Mouse (Mus musculus) left cerebral cortex, postnatal 36 days (tissue): Measurements from ENCODE around the gene Wnt11. TPM values are rescaled to one million over a fixed set of nuclear protein-coding genes. Genes with fewer than 3 reads are reported as not detected.
A peak's percentile ranks its signal among the peaks of the same experiment; 100 is the strongest.

Source experiments
- DNase-seq, 2 experiments: peaks; one replicate each; pipeline ENCODE4 v3.0.0; 2021 to 2022; ENCODE audit warnings: low spot score in 2 of 2, mixed read lengths in 1 of 2
- intact Hi-C: fragments of 180-260 bp; cut with DNase I; formaldehyde crosslinking; loops from one replicate; pipeline ENCODE4 v1.15.1; 2025
- total RNA-seq, 2 experiments: library from RNA; stranded (reverse); gene quantifications; 2 replicates each; pipeline ENCODE4 v1.2.3; 2021

Wnt11 gene
- under 1 TPM; 0.39 to 0.63 TPM for total RNA-seq

DNA sequence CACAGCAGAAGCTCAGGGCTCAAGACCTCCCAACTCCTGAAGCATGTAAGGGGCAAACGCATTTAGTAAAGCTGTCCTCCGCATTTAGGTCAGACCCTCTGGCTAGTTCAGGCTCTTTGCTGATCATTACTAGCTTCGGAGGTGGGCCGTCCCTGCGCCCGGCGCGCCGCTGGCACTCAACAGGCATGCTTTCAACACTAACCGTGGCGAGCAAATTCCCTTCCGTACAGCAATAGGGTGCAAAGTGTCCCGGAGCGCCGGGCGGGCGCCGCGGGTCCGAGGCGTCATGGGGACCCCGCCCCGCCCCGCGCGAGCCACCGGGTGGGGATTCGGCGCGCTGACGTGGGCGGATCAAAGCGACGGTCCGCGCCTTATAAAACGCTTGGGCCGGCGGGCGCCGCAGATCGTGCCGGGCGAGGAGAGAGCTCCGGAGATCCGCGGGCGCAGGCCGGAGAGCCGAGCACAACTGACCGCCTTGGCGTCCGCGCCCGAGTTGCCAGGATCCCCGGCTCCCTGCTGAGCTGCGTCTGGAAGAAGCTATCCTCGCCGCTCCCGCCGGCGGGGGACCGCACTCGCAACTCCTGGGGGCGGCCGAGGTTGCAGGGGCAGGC lies at the start of gene Wnt11:
Gene Wnt11, plus strand, starts transcription at position 402 of the 611 bp plus-strand sequence.
- intact Hi-C loops = loop anchor here (5.0 kb wide), 1 partner anchor 353 kb away; no protein-coding TSS in a partner anchor
- DNase-seq = no peak

DNA sequence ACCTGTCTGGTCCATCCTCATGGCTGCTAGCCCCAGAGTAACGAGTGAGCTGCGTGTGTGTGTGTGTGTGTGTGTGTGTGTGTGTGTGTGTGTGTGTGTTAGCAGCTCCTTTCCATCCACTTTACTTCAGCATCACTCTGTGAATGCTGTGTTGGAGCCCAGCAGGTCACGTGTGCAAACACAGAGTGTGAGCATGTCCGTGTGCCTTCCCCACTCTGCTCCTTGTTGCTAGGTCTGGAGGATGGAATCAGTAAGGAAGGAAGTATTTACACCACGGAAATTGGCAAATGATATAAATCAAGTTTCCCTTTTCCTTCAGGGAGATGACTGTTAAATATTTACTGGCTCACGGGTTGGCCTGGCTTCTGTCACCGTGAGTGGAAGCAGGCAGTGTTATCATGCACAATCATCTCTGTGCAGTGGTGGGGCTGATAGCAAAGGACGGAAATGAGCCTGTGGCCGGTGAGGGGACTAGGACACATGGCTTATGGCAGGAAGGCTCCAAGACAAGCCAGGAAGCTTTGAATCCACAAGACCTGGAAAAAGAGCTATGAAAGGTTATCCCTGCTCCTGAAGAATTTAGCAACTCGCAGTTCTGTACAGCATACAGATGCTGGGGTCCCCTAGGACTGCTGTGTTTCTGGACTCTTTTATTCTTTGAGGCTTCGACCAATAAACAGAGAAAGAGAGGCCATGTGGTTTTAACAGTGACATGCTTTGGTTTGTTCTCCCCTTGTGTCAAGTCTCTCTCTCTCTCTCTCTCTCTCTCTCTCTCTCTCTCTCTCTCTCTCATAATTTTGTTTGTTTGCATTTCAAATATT lies 47.9 kb upstream of the Wnt11 start:
- intact Hi-C loops = no loop called here
- DNase-seq = no peak

DNA sequence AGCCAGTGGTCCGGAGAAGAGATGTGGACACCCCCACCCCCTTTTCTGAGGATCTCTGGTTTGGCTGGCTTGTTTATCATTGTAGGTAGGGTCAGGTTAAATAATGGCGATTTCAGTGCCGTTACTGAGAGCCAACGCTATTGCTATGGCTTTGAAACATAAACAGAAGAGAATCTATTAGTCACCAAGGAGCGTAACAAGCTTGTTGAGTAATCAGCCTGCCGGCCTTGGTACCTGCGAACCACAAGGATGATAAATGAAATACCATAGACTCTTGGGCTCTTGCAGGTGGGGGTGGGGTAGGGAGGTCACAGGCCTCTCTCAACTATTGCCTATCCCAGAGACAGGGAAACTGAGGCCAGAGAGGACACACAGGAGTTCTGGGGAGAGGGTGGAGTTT lies 46.2 kb upstream of the Wnt11 start:
- intact Hi-C loops = no loop called here
- DNase-seq = no peak

DNA sequence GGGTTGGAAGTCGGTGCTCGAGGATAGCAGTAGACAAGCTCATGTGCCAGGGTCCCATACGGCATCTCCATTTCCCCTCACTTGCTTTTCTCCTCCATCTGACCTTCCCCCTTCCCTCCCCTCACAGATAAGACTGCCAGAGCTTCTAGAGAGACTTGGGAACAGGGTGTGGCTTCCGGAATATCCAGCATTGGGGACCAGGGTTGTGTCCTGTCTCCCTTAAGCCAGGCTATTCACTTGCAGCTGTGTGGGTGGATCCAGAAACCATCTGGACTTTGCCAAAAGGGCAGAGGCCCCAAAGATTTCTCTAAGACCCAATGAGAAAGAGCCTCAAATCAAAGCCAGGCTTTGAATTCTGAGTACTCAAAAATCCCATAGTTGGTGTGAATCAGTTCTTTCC lies 45.8 kb upstream of the Wnt11 start:
- DNase-seq = no peak
- intact Hi-C loops = no loop called here

DNA sequence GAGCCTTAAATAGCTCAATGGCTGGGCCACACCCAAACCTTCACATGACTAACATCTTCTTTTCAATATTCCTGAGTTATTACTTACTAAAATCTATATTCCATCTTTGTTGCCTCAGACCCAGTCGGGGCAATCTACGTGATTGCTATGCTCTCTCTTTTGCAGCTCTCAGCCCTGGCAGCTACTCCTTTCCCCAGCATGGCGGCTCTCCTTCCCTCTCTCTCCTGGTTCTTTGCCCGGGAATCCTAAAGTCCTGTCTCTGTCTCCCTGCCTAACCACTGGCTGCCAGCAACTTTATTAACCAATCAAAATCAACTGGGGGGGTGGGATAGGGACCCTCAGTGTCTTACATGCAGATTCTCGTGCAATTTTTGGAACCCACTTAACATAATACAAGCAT lies 43.0 kb upstream of the Wnt11 start:
- intact Hi-C loops = no loop called here
- no peak for DNase-seq

DNA sequence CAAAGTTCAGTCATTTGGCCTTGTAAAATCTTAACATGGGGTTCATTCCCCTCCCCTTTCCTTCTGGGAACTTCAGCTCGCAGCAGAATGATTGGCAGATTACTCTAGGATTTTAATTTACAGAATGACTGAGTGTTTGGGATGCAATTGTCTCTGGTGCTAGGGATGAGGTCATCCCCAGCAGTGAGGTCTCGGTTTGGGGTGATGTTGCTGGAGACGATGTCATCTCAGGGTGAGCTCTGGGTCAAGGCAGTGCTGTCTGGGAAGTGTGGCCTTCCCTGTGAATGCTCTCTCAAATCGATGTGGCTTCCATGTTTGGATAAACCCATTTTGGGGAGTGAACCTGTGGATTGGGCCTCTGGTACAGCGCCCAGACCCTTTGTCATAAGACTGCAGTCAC lies 41.1 kb upstream of the Wnt11 start:
- intact Hi-C loops = no loop called here
- no peak for DNase-seq

DNA sequence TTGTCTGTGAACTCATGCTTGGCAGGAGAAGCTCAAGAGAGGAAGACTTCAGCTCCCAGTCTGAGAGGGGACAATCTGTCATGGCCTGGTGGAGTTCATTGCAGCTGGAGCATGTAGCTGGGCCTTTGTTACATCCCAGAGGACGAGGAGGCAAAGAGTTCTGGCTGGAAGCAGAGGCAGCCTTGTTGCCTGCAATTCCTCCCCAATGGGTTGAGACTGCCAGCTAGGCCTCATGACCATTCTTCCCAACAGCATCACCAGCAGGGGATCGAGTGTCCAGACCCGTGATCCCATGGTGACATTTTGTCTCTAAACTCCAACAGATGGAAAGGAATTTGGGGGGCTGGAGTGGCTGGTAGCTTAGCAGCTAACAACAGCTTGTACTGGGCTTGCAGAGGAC lies 40.5 kb upstream of the Wnt11 start:
- no peak for DNase-seq
- intact Hi-C loops = no loop called here

DNA sequence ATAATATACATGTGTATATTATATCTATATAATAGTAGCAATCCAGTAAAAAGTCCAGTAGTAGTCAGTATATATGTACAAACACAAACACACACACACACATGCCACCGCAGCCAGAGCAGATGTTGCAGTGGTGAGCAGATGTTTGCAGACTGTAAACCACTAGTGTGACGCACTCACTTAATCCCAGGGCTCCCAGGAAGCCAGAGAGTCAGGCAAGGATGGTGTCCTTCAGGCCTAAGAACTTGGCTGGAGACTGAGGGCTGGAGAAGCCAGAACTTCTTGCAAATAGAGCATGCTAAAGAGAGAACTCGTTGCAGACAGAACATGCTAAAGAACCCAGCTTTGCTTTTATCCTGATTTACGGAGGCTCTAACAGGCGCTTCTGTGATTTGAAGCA lies 39.3 kb upstream of the Wnt11 start:
- no peak for DNase-seq
- intact Hi-C loops = no loop called here

DNA sequence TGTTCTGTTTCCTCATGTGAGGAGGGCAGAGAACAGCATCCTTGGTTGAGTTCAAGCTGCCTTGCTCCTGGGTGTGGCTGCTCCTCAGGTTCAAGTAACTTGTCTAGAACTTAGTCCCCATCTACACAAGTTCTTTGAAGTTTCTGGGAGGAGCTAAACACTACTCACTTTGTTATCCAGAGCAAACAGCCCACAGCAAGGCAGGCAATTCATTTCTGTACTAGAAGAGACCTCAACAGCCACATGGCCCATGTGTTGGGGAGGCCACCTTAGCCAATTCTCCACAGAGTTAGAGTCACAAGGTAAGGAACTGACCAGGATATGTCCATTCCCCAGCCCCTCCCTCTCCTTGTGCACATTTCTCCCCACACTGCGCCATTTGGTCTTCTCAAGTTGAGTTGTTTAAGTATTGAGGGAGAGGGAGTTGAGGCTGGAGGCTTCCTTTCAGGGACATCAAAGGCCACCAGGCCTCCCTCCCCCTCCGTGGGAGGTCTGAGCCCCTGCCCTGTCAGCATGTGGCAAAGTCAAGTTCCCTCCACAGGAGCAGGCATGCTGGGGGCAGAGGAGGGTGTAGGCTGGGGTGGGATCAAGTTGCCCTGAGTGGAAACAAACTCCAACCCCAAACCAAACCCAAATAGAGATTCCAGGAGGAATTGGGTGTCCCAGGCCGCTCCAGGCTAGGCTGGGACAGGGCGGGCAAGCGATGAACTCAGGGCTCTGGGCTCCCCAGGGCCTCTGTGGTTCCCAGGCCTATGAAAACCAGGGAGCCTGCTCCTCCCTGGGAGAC lies 37.4 kb upstream of the Wnt11 start:
- intact Hi-C loops = no loop called here

DNA sequence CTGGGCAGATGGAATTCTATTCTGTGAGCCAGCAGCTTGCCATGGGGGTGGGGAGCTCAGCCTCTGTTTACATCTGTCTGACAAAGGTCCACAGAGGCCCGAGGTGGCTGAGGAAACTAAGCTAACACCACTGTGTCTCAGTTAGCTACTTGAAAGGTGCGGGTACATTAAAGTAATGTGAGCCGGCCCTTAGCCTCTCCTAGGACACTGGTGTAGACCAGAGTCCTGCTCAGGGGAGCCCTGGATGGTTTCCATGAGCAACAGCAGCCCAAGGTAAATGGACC lies 36.8 kb upstream of the Wnt11 start:
- intact Hi-C loops = no loop called here
- DNase-seq = no peak

More for the DNA sequence above, 37.4 kb upstream of the Wnt11 start:
- DNase-seq = no peak

DNA sequence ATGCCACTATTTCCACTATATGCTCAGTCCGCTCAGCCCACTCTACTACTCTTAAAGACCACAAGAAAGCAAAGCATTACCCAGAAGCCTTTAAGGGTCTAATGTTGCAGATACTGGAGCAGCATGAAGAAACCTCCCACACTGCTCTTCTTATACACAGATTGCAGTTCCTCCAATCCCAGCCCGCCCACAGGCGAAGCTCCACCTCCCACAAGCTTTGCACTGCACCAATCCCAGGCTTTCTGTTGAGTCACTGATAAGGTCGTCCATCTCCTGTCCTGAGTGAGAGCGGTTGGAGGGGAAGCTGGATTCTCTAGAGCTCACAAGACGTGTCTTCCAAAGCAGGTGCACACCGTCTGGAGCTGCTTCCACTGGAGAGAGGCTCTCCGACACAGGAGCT lies 34.5 kb upstream of the Wnt11 start:
- DNase-seq = peak in 1 of 2 experiments; percentile 34
- intact Hi-C loops = no loop called here

DNA sequence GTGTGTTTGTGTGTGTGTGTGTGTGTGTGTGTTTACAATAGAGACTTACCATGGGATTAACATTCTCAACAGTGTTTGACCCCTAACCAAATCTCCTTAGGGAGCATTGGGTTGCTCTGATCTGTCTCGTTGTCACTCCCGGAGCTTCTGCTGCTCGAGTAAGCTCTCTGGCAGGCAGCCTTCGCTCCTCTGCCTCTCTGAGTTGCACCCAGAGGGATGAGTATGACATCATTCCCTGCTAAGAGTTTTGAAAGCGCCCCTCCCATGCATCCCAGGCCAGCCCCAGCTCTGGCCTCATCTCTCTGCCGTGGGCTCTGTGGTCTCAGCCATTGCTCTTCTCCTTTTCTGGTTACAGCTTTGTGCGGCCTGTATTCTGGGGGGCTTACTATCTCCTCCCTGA lies 33.8 kb upstream of the Wnt11 start:
- no peak for DNase-seq
- intact Hi-C loops = no loop called here

DNA sequence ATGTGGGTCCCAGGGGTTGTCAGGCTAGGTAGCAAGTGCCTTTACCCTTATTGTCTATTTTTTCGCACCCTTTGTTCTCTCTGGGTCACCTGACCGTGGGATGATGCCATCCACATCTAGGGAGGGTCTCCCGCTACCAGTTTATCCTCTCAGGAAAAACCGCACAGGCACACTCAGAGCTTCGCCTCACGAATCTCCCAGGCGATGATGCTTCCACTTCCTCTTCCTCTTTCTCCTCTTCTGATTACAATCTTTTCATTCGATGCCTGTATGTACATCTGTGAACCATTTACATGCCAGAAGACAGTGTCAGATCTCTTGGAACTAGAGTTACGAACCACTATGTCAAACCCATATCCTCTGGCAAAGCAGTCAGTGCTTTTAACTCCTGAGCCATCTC lies 31.7 kb upstream of the Wnt11 start:
- intact Hi-C loops = no loop called here

DNA sequence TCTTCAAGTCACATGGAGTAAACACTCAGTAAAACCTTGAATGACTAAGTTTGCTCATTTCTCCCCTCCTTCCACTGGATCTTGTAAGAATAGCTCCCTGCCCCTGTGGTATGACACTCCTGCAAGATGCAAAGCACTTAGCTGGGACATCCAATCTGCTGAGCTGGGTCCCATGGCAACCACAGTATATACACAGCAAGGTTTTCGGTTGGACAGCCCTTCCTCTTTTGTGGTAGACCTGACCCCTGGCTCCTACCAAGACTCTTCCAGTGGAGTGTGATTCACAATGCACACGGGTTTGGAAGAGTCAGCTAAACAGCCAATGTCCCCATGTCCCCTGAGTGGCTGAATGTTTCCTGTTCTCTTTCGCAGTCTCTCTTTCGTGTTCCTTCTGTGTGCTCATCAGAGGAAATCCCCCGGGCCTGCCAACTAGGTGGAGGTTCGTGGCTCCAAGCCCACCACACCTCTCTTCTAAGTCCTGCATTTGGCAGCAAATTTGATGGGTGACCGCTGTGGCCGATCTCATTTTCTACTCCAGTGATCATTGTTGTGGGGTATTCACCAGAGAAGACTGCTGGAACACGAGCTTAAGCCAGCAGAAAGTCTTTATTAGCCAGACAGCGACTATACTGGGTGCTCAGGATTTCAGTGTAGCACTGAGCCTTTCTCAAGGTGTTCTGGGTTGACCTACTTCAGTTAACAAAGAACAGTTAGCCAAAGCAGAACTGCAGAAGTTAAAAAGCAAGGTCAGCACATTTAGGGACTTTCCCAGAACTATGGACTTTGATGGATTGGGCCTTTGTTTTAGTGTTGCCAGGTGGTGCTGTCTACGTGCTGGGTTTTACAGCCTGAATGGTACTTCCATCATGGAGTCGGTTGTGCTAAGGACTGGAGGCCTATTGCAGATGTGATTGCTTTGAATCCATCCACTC lies 29.8 kb upstream of the Wnt11 start:
- intact Hi-C loops = no loop called here

More for the DNA sequence above, 31.7 kb upstream of the Wnt11 start:
- DNase-seq = no peak

DNA sequence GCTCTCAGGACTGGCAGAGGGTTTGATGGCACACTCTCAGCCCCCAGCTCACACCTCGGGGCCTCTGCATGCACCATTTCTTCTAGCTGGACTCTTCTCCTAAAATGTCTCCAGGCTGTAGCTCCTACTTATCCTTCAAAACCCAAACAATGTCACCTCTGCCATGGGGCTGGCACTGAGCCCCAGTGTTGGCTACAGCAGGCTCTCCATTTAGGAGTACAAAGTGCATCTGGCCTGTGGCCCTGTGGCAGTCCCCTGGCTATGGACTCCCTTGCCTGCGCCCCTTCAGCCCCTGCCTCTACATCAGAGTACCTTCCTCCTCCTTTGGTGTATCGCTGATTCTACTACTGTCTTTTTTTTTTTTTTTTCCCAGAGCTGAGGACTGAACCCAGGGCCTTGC lies 28.0 kb upstream of the Wnt11 start:
- DNase-seq = no peak
- intact Hi-C loops = no loop called here

More for the DNA sequence above, 29.8 kb upstream of the Wnt11 start:
- no peak for DNase-seq

DNA sequence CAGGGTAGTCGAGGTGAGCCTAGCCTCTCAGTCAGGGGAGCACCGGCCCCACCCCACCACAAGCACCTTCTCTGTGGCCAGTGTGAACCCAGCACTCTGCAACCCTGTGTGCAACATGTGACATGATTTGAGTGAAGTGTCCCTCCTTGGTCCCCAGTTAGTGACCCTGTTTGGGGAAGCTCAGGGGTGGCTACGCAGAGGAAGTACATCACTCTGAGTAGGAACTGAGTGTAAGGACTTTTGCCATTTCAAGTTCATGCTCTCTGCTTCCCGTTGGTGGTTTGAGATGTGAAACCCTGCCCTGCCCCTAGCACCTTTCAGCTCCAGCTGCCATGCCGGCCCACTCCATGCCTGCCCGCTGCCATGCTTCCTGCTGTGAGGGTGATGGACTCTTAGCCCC lies 25.5 kb upstream of the Wnt11 start:
- DNase-seq = no peak
- intact Hi-C loops = no loop called here

DNA sequence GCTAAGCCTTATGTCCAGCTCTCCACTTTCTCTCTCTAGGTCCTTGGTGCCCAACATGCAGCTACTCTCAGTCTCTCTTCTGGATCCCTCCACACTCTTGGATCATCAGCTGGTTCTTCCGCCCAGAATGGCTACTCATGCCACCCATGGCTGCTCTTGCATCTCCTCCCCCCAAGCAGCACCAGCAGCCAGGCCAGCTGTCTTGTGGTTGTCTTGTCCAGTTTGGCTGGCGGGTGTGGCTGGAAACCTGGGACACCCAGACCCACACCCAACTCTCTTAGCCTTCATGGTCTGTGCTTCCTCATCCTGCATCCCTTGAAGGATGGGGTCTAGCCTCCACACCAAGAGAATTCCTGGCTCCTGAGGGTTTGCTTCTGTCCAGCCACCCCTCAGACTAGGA lies 24.3 kb upstream of the Wnt11 start:
- intact Hi-C loops = no loop called here
- DNase-seq = no peak

DNA sequence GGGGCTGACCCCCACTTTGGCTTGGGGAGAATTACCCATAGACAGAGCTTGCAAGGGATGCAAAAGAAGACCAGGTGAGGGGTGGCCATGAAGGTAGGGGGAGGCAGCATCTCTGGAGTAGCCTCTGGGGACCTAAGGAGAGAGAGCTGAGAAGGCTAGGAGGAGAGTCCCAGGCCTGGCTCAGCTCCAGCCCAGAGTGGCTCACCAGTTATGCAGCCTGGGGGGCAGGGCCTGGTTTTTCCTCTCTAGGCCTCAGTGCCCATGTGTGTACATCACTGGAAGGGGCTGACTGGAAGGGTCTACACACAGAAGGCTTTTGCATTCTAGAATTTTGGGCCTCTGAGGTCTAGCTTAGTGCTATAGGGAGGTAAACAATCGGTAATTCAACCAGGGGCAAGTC lies 14.4 kb upstream of the Wnt11 start:
- intact Hi-C loops = no loop called here
- DNase-seq = no peak

DNA sequence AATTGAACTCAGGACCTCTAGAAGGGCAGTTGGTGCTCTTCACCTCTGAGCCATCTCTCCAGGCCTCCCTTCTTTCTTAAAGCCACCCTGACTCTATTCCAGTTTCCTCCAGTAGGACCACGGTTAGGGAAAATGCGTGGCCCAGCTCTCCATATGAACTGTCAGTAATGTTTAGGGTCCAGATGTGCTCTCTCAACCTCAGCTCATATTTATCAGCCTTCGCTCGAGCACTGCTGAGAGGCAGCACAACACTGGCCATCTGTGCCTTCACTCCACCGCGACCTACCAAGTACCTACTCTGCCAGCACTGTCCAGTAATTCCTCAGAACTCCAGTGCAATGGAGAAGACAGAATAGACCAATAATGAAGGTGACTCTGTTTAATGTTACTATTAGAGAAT lies 12.0 kb upstream of the Wnt11 start:
- intact Hi-C loops = no loop called here

More for the DNA sequence above, 12.0 kb upstream of the Wnt11 start:
- DNase-seq = no peak
